Mouse (Mus musculus) mouse trophoblast stem cell (cell line): ENCODE results near the gene Arl16.

Experiments
- in situ Hi-C, 2 experiments: fragments of 300-500 bp; cut with MseI, MboI; formaldehyde crosslinking; loops; 2 replicates in 1 of 2; 3 replicates in 1 of 2; pipeline ENCODE4 v1.15.1; 2025

Arl16 gene

GRCm38 (mm10) chr11:120492024-120492877 is 24.8 kb upstream of the Arl16 start:
- in situ Hi-C loops = no loop called here

DNA sequence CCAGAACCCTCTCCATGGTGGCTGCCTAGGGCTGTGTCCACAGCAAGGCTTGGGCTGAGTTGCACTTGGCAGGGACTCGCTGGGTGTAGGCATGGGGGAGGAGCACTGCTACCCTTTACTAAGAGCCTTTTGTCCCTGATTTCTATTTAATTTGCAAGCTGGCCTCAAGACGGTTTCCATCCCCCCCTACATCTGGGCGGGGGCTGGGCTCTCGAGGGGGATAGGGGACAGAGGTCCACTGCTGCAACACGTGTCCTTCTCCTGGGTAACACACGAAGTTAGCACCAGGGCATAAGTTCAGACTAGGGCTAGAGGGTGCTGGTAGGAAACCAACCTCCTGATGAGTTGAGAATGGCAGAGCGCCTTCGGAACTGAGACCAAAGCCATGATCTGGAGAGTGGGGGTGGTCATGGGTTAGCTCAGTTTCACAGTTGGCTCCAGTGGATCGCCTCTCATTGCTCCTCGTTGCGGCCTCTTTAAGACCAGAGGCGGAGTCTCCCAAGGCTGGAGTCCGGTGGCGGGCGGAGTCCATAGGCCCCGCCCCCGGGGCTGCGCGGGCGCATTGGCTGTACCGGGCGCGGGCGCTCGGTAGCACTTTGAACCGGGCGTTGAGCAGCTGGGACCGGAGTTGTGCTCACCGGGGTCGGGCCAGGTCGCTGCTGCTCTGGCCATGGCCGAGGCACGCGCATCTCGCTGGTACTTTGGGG is 24.1 kb upstream of the Arl16 start, which contains the start of gene Slc25a10:
Gene Slc25a10, plus strand, starts transcription at position 524 of the 707 bp plus-strand sequence.
- in situ Hi-C loops = no loop called here

DNA sequence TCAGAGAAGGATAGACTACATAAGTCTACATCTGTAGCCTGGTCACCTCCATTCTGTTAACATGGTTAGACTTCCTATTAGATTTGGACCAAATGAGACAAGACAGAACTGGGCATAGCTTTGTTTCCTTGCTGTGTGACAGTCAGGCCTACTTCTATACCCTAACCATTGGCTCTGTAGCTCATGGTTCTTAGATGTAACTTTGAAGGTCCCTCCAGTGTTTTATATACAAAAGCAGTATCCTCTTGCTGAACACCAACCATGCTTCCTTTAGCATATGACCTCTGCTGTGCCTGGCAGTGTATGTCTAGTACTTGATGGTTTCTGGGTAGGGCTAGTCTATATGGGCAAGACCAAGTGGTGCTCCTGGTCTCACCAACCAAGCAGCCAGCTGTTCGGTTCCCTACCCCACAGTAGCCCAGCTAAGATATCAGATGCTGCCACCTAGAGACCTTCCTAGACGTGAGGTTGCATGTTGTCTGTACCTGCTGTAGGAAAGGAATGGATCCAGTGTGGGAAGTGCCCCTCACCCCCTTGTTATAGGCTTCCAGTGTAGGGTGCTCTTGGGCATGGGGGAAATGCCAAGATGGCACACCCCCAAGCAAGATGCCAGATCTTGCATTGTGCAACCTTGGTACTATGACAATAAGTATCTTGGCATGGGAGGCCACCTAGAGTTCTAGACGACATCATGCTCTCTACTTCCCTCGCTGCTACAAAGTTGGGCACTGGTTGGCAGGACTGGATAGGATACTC is 23.1 kb upstream of the Arl16 start:
- in situ Hi-C loops = no loop called here

DNA sequence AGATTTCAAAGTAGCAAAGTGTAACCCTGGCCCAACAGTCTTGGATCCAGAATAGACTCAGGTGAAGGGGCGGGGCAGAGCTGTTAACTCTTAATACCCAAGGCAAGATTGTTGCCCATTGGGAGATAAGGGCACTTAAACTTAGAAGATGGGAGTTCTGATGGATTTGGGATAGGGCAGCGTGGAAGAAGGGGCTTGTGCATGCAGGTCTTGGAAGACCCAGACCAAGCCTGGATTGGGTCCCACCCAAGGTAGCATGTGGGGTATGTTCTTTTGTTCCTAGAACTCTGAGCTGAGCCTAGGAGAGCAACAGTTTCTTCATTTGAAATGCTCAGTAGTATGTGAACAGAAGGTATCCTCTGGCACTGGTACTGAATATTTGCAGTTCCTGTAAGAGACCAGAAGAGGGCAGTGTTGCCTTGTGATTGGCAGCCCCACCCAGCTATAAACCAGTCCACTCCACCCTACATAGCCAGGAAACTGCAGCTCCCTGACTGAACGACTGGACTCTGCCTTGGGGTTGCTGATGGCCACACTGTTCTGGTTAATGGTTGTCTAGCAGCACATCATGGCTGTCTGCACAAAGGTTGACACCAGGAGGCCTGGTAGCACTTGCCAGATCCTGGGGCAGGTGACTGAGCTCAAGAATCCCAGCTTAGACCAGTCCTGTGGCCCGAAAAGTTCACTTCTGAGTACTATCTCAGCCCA is 21.8 kb upstream of the Arl16 start:
- in situ Hi-C loops = no loop called here

DNA sequence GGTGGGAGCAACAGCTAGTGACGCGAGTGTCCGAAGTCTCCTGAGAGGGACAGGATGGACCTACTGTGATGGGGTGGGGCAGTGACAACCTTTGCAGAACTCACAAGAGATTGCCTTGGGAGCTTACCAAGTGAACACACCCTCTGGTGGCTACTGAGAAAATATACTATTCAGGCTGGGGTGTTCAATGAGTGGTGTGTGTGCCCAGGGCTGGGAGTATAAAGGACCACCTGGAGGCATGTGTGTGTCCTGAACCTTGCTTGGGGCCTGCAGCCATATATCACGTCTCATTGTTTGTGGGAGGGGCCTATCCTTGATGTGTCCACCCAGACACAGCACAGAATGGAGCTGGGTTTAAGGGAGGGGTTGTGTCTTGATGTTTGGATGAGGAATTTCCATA is 21.1 kb upstream of the Arl16 start:
- in situ Hi-C loops = no loop called here

DNA sequence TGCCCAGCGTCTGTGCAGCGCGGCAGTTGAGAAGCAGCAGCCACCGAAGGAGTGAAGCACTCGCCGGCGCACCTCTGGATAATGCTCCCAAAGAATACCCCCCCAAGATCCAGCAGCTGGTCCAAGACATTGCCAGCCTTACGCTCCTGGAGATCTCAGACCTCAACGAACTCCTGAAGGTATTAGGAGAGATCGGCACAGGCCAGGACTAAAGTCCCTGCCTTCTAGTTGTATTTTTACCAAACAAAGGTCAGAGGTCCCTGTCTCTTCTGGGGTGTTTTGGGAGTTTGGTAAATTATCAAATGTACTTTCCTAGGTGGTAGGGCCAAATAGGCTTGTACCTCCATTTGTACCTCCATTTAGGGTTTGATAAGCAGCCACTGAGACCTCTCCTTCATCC is 17.8 kb upstream of the Arl16 start:
- in situ Hi-C loops = no loop called here

GRCm38 (mm10) chr11:120484265-120484981 is 17.0 kb upstream of the Arl16 start, which contains the start of gene Mrpl12:
Mrpl12 (plus strand) TSS chr11:120484613.
- in situ Hi-C loops = no loop called here

DNA sequence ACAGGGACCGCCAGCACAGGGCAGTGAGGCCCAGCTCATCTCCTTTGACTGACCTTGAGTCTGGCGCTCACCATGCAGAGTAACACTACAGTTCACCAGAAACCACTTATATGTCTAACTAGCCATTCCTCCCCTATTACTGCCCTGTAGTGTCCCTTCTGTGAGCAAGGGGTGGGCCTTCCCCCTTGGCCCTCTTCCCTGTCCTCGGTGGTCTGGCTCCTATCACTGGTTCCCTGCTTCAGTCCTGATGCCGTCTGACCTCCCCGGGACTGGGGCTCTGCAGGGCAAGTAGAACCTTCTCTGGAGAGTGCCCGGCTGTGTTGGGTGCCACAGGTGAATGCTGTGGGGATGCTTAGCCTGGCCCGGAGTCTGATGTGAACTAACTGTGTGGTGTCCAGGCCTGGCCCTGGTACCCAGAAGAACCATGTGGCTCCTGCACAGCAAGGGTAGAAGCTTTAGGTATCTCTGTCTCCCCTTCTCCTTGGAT is 16.1 kb upstream of the Arl16 start:
- in situ Hi-C loops = no loop called here

GRCm38 (mm10) chr11:120472052-120472451 is 4.6 kb upstream of the Arl16 start:
- in situ Hi-C loops = no loop called here

DNA sequence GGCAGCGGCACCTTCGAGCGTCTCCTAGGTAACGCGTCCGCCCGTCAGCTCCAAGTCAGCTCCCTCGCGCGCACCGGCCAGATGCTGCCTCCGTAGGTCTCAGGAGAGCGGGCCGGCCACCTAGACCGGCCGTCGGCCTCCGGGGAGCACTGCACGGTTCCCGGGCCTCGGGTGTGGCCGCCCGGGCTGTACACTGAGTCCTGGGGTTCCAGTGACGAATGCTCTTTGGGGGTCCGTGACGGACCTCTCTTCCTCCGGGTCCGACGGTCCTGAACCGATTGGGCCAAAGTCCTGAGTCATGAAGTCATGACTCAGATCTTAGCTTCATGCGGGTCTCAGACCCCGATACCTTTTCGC is 307 bp upstream of the Arl16 start:
- in situ Hi-C loops = no loop called here

DNA sequence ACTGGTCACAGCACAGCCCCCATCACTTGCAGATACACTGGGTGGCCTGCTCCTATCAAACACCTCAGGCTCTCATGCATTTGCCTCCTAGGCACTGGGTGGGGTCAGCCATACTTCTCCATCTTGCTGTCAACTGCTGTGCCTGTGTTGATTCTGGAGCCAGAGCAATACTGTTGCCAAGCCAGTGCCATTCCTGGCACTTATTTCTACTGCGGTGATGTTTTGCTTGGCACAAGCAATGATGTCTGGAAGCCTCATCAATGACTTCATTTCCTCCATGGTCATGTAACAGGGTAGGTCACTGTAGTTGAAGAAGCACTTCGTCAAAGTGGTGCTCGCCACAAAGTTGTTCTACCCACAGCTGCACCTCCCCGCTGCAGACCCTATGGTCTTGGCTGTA is 1.9 kb downstream of the Arl16 start:
- in situ Hi-C loops = no loop called here

GRCm38 (mm10) chr11:120464365-120464764 is 3.0 kb downstream of the Arl16 start:
- in situ Hi-C loops = no loop called here

DNA sequence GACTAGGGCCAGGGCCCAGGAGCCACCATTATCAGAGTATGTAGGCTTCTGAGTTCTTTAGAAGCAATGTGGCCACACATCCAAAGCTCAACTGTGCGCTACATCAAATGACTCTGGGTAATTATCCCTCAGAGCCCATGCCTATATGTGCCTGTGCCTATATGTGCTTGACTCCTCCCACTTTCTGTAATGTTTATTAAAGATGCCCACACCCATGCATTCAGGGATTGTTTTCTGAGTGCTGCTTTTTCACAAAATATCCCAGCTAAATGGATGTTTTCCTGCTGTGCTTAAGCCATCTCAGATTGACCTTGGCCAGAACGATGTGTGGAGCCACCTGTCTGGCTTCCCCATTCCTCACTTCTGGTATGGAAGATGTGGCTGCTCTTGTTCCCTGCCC is 3.9 kb downstream of the Arl16 start:
- in situ Hi-C loops = no loop called here

GRCm38 (mm10) chr11:120458847-120459597 is 8.4 kb downstream of the Arl16 start:
- in situ Hi-C loops = no loop called here

DNA sequence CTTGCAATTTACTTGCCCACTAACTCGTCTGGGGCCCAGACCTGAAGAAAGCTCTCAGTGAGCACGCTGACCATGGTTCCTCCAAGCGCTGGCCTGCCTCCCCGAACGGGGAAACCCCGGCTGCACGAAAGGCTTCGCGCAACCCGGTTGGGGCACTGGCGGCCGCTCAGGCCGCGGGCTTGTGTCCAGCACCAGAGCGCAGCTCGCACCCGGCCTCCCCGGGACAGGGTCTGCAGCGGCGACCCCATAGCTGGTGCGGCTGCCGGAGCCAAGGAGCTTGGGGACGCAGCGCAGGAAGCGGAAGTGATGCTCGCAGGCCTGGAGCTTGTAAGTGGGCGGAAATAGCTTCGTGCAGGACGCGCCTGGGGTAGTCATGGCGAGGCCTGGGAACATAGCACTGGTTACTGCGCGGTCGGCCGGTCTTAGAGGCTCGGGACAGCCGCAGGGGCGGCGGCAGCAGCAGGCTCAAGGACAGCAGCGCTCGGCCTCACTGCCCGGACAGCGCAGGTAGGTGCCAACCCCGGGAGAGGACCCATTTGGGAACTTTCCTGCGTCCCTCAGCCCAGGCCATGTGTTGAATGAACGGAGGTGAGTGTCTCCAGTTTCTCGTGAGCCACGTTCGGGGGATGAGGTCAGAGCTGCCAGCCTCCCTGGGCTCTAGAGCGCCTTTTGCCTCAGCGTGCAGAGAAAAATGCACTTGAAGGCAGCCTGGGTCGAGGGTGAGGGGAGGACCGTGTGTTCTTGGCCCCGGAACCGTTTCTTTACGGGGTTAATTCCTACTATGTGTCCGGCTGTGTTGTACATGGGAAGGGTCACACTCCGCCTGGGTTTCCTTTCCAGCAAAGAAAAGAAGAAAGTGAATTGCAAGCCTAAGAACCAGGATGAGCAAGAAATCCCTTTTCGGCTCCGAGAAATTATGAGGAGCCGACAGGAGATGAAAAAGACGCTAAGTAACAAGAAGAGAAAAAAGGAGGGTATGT is 9.3 kb downstream of the Arl16 start, which contains the start of the genes Oxld1 and Ccdc137:
Gene Oxld1, minus strand, starts transcription at position 297 of the 980 bp plus-strand sequence.
Gene Ccdc137, plus strand, starts transcription at position 344 of the 980 bp plus-strand sequence.
- in situ Hi-C loops = no loop called here

DNA sequence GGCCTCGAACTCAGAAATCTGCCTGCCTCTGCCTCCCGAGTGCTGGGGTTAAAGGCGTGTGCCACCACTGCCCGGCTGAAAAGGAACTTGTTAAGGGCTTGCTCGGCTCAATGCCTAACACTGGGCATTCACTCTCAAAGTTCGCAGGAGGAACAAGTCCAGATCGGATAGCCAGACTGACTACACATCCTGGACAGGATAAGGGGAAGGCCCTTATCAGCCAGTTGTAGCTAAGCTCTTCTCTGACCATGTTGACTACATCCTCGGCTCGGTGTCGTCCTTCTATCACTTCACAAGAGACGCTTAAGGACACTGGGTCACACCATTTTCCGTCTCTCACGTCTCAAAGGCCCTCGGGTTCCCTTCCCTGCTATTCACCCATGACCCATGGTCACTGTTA is 10.0 kb downstream of the Arl16 start:
- in situ Hi-C loops = no loop called here

GRCm38 (mm10) chr11:120455413-120455812 is 12.0 kb downstream of the Arl16 start:
- in situ Hi-C loops = no loop called here

- in situ Hi-C loops = no loop called here
Observed at GRCm38 (mm10) chr11:120454965-120455364, 12.4 kb downstream of the Arl16 start.

GRCm38 (mm10) chr11:120453306-120453705 is 14.1 kb downstream of the Arl16 start, which contains the start of gene Pde6g:
Pde6g (minus strand) TSS chr11:120453500.
- in situ Hi-C loops = no loop called here
